Mouse (Mus musculus) spleen, postnatal 4 days (tissue): ENCODE results near the gene Morc2b.
"Not testable (repeated sequence)": the region's sequence is repeated elsewhere in the genome, so short reads cannot be mapped to it uniquely, and the experiment has no call there.

Experiments used
- DNase-seq, 2 experiments: peaks; one replicate each; pipeline ENCODE4 v3.0.0; 2022; ENCODE audit warnings: low spot score in 2 of 2

Morc2b gene

GRCm38 (mm10) chr17:33139261-33139820 is at the start of gene Morc2b:
Morc2b (minus strand) TSS chr17:33139683.
- no peak for DNase-seq

- DNase-seq: not testable (repeated sequence)
These were observed 28.7 kb upstream of the Morc2b start, which contains the start of gene Olfr55 for GRCm38 (mm10) chr17:33168147-33168546. Olfr55 (plus strand) TSS chr17:33168447.

GRCm38 (mm10) chr17:33126257-33126656 is 13.2 kb downstream of the Morc2b start:
- DNase-seq: no peak

GRCm38 (mm10) chr17:33124546-33124945 is 14.9 kb downstream of the Morc2b start:
- no peak for DNase-seq

DNA sequence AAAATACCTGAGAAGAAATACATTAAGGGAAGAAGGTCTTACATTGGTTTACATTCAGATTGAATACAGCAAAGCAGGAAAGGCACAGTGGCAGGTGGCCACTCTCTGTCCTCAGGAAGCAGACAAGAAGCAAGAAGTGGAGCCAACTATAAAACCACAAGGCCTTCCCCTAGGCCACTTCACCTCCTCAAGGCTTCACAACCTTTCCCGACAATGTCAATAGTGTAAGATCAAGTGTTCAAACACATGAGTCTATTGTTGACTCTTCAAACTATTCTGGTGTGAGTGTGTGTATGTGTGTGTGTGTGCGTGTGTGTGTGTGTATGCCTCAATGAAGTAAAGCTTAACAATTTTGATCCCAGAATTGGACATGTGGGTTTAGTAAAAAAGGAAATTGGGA is 42.1 kb downstream of the Morc2b start:
- DNase-seq: no peak

GRCm38 (mm10) chr17:33092391-33093193 is 46.9 kb downstream of the Morc2b start:
- peak; percentile 53 to 77 for DNase-seq

DNA sequence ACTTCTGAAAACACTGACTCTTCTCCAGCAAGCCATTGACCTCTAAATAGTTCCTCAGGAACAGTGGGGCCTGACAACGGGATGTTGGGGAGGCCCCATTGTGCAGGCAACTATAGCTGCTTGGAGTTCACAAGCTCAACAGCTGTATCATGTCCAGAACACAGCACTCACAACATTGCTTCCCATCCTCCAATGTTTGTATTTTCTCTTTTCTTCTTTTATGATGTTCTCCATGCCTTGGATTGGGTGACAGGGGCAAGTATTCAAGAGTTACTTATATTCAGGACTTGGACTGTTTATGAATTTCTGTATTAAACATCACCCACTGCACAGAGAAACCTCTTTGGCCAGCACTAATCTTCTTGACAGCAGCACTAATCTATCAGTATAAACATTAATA is 47.9 kb downstream of the Morc2b start:
- no peak for DNase-seq

DNA sequence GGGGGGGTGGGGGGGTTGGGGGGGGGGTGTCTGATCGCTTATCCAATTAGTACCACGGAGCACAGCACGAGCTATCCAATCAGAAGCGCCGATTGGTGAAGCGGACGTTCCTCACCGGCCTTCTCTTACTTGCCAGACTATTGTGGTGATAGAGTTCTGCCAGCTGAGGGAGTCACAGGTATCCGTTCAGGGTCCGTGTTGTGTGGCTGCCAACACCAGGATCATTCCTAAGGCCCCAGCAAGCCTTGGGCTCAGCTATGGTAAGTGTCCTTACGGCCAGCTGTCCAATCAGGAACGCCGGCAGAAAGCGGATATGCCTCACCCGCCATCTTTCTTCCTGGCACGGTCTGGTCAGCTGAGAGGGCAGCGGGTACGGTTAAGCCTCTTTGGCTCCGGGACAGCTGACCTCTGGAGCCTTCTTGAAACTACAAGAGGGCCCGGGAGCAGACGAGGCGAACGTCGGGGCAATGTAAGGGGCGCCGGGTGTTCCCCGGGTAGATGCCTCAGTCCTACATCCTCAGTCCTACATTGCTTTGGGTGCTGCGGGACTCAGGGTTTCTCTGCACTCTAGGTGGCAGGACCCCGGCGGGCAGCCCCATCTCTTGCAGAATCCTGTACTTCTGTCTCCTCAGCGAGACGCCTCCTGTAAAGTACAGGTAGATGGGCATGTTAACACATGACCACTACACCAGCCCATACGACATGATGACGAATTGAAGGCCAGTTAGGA is 50.1 kb downstream of the Morc2b start, which contains the start of gene Zfp563:
Gene Zfp563, plus strand, starts transcription at position 91 of the 730 bp plus-strand sequence.
- peak; percentile 78 to 87 for DNase-seq

- no peak for DNase-seq
These were observed 71.5 kb downstream of the Morc2b start, which contains the start of gene 4921501E09Rik for GRCm38 (mm10) chr17:33067958-33068357. 4921501E09Rik (minus strand) TSS chr17:33068058.
